Mouse (Mus musculus): ENCODE measurements around the gene Ripk1. TPM values are rescaled to one million over a fixed set of nuclear protein-coding genes. Genes with fewer than 3 reads are reported as not detected.

The Ripk1 gene
- total RNA-seq (2021) = 1 to 10 TPM; 7.7 to 8.2 TPM
- long read RNA-seq, experiment 1, partial matches to known transcripts = 0 of 1 reads
- long read RNA-seq, experiment 1, other reads (novel, unspliced or antisense) = 0 of 1 reads
- long read RNA-seq, experiment 2, transcript Ripk1-201 (11 exons, 3,266 nt) = major isoform, 5 of 6 reads
- long read RNA-seq, experiment 2, partial matches to known transcripts = 1 of 6 reads
- long read RNA-seq, experiment 2, other reads (novel, unspliced or antisense) = 0 of 6 reads

DNA sequence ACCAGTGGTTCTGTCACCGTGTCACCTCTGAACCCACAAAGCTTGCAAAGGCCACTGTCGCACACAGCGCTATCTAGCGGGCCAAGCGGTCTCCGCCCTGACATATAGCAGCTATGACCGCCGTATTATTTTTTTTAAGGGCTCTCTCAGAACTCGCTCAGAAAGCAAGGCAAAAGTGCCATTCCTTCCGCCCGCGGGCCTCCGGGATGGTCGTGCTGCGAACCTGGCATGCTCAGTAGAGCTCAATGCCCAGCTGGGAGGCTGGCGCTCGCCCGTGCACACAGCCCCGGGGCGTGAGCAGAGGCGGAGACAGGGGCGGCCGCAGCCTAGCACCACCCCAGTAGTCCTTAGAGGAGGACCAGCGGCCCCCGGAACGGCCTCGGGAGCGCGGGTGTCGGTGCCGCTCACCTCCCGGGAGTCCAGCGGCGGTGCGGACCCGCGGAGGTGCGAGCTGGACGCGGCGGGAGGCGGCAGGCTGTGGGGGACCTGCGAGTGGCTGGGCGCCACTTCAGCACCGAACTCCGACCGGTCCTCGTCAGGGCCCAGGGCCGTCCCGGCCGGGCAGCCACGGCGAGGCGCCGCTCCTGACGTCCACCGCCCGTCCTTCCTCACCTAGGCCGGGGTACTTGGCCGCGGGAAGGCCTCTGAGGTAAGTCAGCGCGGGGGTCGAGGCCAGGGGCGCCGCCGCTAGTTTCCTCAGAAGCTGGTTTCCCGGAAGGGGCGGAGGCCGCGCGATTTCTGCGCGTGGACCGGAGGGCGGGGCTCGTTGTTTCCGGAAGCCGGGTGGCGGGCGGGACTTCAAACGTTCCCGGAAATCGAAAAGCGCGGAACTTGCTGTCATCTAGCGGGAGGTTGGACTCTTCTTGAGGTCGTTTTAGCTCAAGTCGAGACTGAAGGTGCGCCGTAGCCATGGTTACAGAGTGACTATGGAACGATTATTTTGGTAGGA lies at the start of gene Ripk1, which contains the start of gene Serpinb6a:
TSS of gene Ripk1 (plus strand) at position 306 of the 949 bp plus-strand sequence.
TSS of gene Serpinb6a (minus strand) at position 737 of the 949 bp plus-strand sequence.
- DNase-seq (ENCODE audit: low spot score in 2 of 2) = peak; percentile 86 to 90

DNA sequence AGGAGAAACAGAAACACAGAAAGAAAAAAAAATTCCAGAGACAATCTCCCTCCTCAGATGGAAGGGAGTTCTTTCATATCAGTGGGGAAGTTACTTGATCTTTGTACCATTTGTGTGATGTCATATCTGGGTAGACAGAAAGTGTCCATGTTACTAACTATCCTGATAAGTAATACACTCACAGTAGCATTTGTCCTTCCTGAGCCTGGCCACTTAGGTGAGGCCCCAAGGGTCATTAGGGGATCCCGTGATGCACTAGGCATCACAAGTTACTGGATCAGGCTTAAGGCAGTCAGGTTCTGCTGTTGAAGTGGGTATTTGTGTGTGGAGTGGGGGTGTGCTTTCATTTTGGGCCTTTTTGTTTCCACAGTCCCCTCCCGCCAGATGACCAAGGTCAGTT lies 49.2 kb upstream of the Ripk1 start:
- DNase-seq (ENCODE audit: low spot score in 2 of 2) = no peak

DNA sequence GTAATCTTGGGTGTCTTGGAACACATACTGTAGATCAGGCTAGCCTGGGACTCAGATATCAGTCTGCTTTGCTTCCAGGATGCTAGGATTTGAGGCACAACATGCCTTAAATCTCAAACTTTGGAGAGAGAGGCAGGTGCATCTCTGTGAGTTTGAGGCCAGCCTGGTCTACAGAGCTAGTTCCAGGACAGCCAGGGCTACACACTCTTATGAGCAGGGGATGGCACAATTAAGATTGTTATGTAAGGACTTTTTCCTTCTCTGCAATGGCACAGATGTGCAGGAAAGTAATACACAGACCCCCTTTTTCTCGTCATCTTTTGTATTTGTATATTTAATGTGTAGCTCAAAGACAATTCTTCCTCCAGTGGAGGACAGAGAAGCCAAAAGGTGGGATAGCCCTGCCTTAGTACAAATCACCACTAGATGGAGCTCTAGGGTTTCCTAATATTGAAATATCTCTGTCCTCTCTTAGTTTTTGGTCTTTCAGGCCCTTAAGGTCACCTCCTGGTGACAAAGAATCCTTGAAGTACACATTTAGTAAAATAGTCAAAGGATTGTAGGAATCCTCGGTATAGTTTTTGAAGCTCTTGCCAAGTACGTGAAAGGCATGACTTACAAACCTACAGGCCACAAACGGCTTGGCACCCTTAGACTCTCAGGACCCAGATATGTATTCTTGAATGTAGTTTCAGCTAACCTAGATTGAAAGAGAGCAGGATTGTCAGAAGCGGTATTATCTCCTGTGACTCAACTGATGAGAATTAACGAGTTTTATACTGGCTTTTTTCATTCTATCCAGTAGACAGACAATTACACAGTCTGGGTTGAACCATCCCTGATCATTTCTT lies 45.4 kb upstream of the Ripk1 start:
- peak in 1 of 2 experiments; percentile 42 for DNase-seq (ENCODE audit: low spot score in 2 of 2)

DNA sequence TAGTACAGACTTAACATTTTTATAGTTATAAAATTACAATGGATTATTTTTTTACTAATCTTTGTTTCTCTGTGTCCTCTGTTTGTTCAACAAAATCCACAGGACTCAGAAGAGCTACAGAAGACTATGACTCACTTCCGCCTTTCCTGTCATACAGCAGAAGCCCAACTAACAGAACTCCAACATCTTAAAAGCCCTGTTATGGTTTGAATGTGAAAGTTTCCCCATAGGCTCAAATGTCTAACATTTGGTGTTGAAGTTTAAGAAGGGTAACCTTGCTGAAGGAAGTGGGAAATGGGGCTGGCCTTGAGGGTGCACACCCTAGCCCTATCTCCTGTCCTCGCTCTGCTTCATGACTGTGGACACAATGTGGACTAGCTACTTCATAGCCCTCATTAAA lies 42.4 kb upstream of the Ripk1 start:
- no peak for DNase-seq (ENCODE audit: low spot score in 2 of 2)

DNA sequence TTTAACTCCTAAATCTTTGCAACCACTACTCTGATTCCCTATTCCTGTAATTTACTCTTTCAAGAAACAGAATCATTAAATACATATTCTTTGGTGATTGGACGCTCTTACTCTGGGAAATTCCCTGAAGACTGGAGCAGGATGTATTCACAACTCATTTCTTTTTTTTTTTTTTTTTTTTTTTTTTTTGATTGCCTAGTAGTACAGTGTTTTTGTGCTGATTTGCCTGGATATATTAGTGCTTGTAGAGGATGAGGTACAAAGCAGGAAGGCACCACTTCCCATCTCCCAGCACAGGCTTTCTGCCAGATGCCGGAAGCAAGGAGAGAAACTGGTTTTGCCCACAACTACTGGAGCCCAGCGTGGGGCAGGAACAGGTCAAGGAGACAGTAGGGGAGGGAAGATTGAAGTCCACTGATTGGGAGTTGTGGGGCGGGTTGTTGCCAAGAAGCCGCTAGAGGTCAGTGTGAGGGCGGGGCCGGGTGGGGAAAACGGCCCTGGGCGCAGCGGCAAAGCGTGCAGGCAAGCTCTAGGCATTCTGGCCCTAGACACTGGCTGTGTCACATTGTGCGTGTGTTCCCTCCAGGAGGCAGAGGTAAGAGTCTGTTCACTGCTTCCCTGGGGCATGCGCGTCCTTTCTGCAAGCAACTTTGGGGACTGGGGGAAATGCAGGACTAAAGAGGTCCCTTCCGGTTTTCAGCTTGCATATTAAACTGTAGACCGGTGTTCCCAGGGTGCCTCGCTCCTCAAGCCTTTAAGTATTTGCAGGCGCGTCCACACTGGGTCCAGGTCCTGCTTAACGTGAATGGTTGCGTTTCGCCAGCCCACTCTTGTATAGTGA lies 37.7 kb upstream of the Ripk1 start, which contains the start of gene Nqo2:
TSS of gene Nqo2 (plus strand) at position 482 of the 841 bp plus-strand sequence.
- DNase-seq (ENCODE audit: low spot score in 2 of 2) = peak; percentile 45 to 67

DNA sequence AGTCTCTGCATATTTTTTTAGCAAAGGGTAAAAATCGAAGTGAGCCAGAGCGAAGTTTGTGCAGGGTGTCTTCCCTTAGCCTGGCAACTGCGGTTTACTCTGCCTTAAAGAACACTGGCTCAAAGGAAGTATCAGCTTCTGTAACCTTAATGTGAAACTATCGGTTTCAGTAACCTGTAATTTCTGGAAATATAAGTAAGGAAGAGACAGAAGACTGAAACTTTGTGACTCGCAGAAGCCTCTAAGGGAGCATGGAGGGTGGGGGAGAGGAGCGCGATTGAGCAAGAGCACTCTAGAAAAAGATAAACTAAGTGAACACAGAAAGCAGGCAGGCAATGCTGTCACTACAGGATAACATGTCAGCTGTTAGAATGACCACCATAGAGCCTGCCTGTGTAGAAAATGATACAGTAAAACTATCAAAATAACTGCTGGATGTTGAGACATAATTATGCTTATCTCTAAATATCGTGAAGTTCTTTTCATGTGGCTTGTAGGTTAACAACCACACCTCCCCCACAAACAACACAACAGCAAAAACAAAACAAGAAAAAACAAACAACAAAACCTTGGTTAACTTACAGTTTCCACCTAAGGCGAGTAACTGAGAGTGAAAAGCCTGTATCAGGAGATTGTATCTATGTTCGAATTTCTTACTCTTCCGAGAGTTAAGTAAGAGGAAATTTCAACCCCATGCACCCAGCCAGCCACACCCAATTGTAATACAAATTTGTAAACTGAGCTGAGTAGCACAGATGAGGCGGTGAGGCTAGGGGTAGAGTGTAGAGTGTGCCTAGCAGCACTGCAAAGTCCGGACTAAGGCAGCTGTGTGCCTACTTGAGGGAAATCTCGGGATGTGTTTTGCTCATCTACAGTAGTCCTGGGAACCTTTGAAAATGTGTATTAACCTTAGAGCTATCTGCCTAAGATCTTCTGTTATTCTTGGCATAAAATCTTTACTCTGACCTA lies 36.8 kb upstream of the Ripk1 start:
- DNase-seq (ENCODE audit: low spot score in 2 of 2) = no peak

DNA sequence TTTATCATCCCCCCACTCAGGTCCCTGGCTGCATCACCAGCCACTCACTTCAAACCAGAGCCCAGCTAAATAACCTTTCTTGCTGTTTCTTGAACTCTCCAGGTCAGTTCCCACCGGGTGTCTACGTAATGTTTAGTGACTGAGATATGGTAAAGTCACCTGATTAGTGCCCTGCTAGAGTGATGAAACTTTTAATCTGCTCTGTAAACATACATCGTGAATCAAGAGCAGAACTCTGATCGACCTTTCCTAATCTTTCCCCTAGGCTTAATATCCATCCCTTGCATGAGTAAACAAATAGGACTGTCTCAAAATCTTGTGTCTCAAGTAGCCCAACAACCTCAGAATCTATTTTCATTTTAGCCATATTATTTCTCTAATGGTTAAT lies 36.1 kb upstream of the Ripk1 start:
- no peak for DNase-seq (ENCODE audit: low spot score in 2 of 2)

DNA sequence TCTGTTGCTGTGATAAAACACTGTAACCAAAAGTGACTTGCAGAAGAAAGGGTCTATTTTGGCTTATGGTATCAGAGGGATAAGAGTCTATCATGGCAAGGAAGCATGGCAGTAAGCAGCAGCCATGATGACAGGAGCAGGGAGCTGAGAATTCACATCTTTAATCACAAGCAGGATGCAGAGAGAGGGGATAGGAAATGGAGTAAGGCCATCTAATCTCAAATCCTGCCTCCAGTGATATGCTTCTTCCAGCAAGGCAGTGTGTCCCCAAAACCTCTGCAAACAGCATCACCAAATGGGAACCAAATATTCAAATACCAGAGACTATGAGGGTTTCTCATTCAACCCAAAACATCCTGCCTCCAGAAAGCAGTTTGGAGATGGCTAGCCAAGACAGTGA lies 35.6 kb upstream of the Ripk1 start:
- DNase-seq (ENCODE audit: low spot score in 2 of 2) = no peak

DNA sequence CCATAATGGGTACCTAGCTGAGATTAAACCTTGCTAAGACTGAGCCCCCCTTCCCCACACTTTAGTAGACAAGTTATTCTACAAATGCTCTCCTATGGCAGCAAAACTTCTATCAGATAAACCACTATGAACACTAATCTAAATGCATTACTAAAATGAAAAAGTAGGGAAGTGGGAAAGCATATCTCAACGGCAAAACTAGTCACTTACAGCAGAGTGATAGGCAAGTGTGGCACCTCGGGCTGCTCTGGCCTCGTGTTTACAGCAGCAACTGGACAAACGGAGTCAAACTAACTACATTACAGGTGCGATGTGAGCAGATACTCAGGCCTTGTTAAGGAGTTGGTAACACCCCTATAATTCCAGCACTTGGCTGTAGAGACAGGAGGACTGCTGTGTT lies 12.5 kb upstream of the Ripk1 start:
- DNase-seq (ENCODE audit: low spot score in 2 of 2) = no peak

DNA sequence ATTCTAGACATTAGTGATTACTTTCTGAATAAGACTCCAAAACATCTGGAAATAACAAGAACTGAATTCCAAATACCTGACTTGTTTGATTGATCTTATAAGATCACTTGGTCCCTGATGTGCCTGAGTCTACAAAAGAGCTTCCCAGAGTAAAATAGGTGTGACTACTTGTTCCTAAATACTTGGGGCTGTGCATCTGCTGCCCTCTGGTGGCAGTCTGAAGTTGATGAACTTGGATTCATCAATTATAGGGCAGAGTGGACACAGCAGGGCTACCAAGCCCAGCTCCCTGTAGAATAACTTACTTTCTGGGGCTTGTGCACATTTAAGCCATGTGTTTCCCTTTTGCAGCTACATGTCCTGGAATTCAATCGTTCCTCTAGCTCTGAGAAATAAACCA lies 7.0 kb upstream of the Ripk1 start:
- DNase-seq (ENCODE audit: low spot score in 2 of 2) = peak; percentile 37 to 70

DNA sequence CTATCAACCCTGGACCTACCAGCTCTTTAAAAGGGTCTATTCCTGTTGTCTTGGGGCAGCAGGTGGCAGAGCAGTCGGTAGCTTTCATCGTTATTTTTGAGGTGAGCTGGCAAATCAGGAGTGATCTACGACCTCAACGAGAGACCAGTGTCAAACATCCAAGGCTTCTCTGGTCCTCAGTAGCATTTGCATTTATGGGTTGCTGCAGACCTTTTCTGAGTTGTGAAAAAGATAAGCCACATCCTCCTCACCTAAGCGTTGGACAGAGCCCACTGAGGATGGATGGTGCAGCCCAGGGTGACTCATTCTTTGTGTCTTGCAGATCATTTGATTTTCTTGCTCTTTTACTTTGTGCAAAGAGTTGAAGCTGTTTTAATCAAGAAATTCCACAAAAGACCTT lies 895 bp downstream of the Ripk1 start:
- DNase-seq (ENCODE audit: low spot score in 2 of 2) = no peak

DNA sequence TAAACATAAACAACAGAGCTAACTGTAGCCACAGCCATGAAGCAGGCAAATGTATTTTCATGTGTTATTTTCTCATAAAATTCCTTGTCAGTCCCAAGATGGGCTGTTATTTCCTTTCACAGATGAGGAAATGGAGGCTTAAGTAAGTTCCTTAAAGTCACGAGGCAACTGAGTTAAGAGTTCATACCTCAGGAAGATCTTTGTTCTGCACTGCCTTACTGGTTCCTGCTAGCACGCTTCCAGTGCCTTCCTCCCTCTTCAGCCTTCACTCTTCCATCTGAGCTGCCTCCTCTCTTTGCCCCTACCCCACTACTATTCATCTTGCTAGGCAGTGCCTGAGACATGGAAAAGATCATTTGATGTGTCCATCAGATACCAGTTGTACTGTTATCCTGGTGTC lies 5.1 kb downstream of the Ripk1 start:
- DNase-seq (ENCODE audit: low spot score in 2 of 2) = no peak

DNA sequence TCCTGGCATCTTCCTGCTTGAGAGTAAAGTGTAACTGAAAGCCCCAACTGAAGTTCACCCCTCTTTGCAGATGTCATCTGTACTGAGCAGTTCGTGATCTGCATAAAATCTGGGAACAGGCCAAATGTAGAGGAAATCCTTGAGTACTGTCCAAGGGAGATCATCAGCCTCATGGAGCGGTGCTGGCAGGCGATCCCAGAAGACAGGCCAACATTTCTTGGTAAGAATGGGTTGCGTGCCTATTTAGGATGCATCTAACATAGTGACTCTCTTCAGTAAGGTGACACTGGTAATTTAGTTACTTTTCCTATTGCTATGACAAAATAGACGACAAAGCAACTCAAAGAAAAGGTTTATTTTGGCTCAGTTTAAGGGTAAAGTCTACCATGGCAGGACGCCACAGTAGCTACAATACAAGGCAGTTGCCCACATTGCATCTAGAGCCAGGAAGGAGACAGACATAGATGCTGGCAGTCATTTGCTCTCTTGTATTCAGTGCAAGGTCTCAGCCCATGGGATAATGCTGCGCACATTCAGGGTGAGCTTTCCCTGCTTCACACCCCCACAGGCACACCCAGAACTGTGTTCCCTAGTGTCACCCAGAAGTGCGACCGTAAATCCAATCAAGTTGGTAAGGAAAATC lies 14.9 kb downstream of the Ripk1 start:
- no peak for DNase-seq (ENCODE audit: low spot score in 2 of 2)

DNA sequence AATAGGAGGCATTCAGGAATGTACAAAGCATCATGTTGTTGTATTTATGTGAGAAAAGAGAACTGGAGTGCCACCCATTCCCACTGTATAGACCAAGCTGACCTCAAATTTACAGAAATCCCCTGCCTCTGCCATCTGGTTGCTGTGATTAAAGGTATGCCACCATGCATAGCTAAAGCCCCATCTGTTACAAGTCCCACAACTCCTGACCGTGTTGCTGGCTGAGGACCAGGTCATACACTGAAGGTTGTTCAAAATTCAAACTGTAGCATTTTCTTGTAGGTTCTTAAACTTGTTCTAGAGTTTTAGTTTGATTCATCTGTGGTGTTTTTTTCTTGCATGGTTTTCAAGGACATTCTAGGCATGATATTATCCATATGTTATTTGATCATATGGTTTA lies 16.4 kb downstream of the Ripk1 start:
- no peak for DNase-seq (ENCODE audit: low spot score in 2 of 2)

DNA sequence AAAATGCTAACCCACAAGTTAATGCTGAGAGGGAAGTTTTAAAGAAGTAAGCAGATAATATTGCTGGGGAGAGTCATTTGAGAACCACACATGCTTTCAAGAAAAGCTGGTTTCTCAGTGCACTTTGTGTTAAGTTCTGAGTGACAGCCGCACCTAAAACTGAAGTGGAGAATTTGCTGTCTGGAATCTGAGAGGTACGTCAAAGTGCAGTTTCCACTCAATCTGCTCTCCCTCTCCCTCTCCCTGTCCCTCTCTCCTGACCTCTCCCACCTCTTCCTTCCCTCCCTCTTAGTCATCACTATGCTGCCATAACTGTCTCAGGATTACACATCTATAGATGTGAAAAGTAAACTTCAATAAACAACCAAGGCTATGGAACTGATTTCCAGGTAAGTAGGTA lies 19.8 kb downstream of the Ripk1 start:
- no peak for DNase-seq (ENCODE audit: low spot score in 2 of 2)

DNA sequence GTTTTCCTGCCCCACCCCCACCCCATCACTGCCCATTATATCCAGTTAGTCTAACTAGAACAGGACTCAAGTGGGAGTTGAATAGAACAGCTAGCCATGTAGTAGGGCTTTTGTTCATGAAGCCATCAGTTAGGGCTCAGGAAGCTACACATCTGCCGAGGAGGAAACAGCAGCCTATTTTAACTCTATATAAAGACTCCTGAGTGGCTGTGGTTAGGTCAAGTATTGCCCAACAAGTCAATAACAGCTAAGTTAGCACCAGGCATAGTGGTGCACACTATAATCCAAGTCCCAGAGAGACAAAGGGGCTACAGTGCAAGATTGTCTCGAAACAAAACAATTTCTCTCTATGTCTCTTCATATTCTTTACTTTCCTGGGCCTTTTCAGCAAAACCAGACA lies 29.9 kb downstream of the Ripk1 start:
- no peak for DNase-seq (ENCODE audit: low spot score in 2 of 2)

DNA sequence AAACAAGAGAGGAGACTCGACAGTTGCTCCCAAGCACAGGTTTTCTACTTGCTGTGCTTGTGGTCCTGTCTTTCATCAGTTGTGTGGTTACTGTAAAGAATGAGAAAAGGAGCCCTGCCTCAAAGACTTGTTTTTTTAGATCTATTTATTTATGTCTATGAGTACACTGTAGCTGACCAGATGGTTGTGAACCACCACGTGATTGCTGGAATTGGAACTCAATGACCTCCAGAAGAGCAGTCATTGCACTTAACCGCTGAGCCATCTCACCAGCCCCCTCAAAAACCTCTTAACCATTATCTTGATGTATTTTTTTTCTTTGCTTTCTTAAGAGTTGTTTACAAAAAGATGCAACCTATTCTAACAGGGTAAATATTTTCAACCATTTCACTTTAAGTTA lies 33.3 kb downstream of the Ripk1 start:
- DNase-seq (ENCODE audit: low spot score in 2 of 2) = no peak

DNA sequence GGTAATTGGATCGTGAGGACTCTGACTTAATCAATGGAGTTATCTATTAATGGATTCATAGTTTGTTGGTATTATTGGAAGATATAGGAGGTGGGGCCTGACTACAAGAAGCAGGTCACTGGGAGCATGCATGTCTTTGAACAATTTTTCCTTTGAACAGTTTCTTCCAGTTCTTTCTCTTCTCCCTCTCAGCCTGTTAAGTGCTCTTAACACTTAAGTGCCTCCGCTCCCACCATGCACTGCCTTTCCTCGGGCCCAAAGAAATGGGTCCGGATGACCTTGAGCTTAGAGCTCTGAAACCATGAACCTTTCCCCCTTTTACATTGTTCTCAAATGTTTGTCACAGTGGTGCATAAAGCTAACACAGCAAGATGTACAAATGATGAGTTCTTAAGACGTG lies 34.6 kb downstream of the Ripk1 start:
- no peak for DNase-seq (ENCODE audit: low spot score in 2 of 2)

Data from layer of hippocampus, postnatal 14 days (tissue).